Mouse (Mus musculus) lung, postnatal 0 days (tissue): ENCODE results near the gene Fn3k.

Source experiments
- CTCF ChIP-seq: IDR thresholded peaks from 2 replicates; pipeline ENCODE4 v1.5.1; 2016; ENCODE audit warnings: antibody characterized with exemption, mild to moderate bottlenecking
- EP300 ChIP-seq: IDR thresholded peaks from 2 replicates; pipeline ENCODE4 v1.6.1; 2016; ENCODE audit warnings: antibody characterized with exemption, mild to moderate bottlenecking, control low read depth

GRCm38 (mm10) chr11:121490651-121491050 is 55.9 kb downstream of the Fn3k start:
- TF ChIP-seq CTCF (no peak), EP300 (no peak)
